Mouse (Mus musculus) liver, embryonic 16.5 days (tissue): ENCODE results near the gene Ttc27. TPM values are rescaled to one million over a fixed set of nuclear protein-coding genes. Genes with fewer than 3 reads are reported as not detected.

Source experiments
- ATAC-seq: fragments of 200-750 bp; cut with Nextera tagmentation; 2 replicates; pipeline ENCODE4 v1.8.0; 2017; ENCODE audit warnings: low read depth, mild to moderate bottlenecking, moderate number of reproducible peaks, moderate library complexity
- H3K27ac ChIP-seq: fragments of 300-500 bp; sonication (generic); 2 replicates; pipeline ENCODE4 v1.5.1; 2014; ENCODE audit warnings: mild to moderate bottlenecking, low read length
- H3K27me3 ChIP-seq: fragments of 300-500 bp; sonication (generic); 2 replicates; pipeline ENCODE4 v1.6.1; 2014; ENCODE audit warnings: low read depth, low read length, mixed read lengths; ENCODE audit not compliant: control insufficient read depth, insufficient read depth
- H3K36me3 ChIP-seq: fragments of 300-500 bp; sonication (generic); 2 replicates; pipeline ENCODE4 v1.6.1; 2014; ENCODE audit warnings: mild to moderate bottlenecking; ENCODE audit not compliant: control insufficient read depth, insufficient read depth
- H3K4me1 ChIP-seq: fragments of 300-500 bp; sonication (generic); 2 replicates; pipeline ENCODE4 v1.6.1; 2014; ENCODE audit warnings: low read depth, low read length, mixed read lengths; ENCODE audit not compliant: control insufficient read depth
- H3K4me2 ChIP-seq: fragments of 300-500 bp; sonication (generic); 2 replicates; pipeline ENCODE4 v1.6.1; 2014; ENCODE audit warnings: low read depth, low read length, mixed read lengths
- H3K4me3 ChIP-seq: fragments of 300-500 bp; sonication (generic); 2 replicates; pipeline ENCODE4 v1.5.1; 2014; ENCODE audit warnings: low read depth, mild to moderate bottlenecking, low read length
- H3K9ac ChIP-seq: fragments of 300-500 bp; sonication (generic); 2 replicates; pipeline ENCODE4 v1.6.1; 2014; ENCODE audit warnings: low read depth, low read length
- H3K9me3 ChIP-seq: fragments of 300-500 bp; sonication (generic); replicated peaks from 2 replicates; pipeline ENCODE4 v1.6.1; 2016; ENCODE audit warnings: low read length; ENCODE audit not compliant: control insufficient read depth
- WGBS: fragments of 180-500 bp; shearing (Covaris S2); extraction: QIAGEN DNeasy Blood & Tissue Kit; methylation state at CpG from one replicate; pipeline ENCODE4 v1.1.7; 2014; ENCODE audit not compliant: insufficient replicate concordance; 5-methylcytosine and 5-hydroxymethylcytosine counted together
- polyA plus RNA-seq: library from polyadenylated mRNA; unstranded; fragments of >200 nt; fragmentation: Nextera tagmentation; extraction: Ambion mirVana; gene quantifications from 2 replicates; pipeline ENCODE4 v1.2.1, GENCODE M21; 2015

Gene Ttc27
- polyA plus RNA-seq, 1 experiment from 2014 or later = 10.7 TPM

DNA sequence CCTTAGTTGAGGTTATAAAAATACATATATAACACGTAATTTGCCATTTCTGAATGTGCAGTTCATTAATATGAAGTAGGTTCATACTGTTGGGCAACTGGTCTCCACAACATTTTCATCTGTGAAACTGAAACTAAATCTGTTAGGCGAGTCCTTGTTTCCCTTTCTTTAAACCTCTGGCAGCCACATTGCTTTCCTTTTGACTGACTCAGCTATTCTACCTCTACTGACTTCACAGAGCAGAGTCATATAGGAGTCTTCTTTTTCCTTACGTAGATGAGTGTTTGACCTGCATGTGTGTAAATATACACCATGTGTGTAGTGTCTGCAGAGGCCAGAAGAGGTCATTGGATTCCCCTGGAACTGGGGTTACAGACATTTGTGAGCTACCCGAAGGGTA, 85.2 kb downstream of the Ttc27 start:
- no peaks in the 10 kb centered on the region for H3K9me3 ChIP-seq
- no peak overlapping the region for H3K27ac ChIP-seq
- no peak overlapping the region for H3K9ac ChIP-seq
- H3K4me2 ChIP-seq = no peak overlapping the region
- peaks cover 2% of the 10 kb centered on the region; the same call in 1 of the 2 replicates for H3K4me1 ChIP-seq
- 66% methylated on average over 4 of the region's 4 CpGs for WGBS
- no peak overlapping the region for H3K4me3 ChIP-seq
- H3K36me3 ChIP-seq = no peaks in the 10 kb centered on the region
- ATAC-seq = no peak
- no peaks in the 10 kb centered on the region for H3K27me3 ChIP-seq

DNA sequence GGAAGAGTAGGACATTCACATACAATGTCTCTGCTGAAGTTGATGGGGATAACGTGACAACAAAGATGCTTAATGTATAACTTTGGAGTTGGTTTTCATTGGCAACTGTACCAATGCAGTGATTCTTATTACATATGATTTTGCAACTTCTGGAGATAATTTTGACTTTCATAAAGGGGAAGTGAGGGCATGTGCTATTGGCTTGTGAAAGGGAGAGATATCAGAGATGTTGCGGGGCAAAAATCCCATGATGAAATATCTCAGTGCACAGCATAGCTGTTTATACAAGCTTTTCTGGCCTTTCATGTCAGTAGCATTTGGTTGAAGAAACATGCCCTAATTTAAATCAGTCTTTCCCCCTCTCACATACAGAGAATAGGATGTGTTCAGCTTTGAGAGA, 86.3 kb downstream of the Ttc27 start:
- H3K4me1 ChIP-seq = peaks cover 2% of the 10 kb centered on the region; the same call in 1 of the 2 replicates
- H3K27ac ChIP-seq = no peak overlapping the region
- ATAC-seq = no peak
- H3K27me3 ChIP-seq = no peaks in the 10 kb centered on the region
- H3K9ac ChIP-seq = no peak overlapping the region
- H3K36me3 ChIP-seq = no peaks in the 10 kb centered on the region
- H3K9me3 ChIP-seq = no peaks in the 10 kb centered on the region
- no peak overlapping the region for H3K4me3 ChIP-seq
- H3K4me2 ChIP-seq = no peak overlapping the region
- WGBS = 76% methylated on average over 2 of the region's 2 CpGs

DNA sequence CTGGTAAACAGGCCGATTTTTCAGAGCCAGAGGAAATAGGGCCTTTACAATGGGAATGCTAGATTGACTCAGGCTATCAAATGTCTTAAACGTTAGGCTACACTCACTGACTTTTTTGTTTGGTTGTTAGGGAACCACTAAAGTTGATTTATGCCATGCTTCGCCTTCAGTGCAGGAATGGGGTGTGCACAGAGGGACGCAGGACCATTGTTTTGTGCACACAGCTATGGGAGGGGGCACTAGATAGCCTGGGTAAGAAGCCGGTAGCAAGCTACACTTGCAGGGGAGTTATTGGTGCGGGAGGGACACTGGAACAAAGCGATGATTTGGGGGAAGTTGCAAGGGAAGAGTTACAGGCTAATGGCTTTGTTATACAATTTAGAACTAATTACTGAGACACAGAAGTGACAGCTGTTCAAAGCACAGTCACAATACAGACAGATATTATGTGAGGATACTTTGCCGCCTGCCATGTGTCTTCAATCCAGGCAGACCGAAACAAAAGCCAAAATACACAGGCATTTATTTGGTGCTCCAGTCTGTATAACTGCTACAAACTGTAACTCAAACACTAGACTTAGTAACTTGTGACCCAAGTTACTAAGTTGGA, 86.9 kb downstream of the Ttc27 start:
- 70% methylated on average over 9 of the region's 9 CpGs for WGBS
- Histone ChIP-seq H3K4me3 (no peak overlapping the region), H3K27ac (no peak overlapping the region), H3K9ac (no peak overlapping the region), H3K4me2 (no peak overlapping the region), H3K36me3 (no peaks in the 10 kb centered on the region), H3K9me3 (no peaks in the 10 kb centered on the region), H3K27me3 (no peaks in the 10 kb centered on the region), H3K4me1 (peaks cover 2% of the 10 kb centered on the region; the same call in 1 of the 2 replicates)
- no peak for ATAC-seq

DNA sequence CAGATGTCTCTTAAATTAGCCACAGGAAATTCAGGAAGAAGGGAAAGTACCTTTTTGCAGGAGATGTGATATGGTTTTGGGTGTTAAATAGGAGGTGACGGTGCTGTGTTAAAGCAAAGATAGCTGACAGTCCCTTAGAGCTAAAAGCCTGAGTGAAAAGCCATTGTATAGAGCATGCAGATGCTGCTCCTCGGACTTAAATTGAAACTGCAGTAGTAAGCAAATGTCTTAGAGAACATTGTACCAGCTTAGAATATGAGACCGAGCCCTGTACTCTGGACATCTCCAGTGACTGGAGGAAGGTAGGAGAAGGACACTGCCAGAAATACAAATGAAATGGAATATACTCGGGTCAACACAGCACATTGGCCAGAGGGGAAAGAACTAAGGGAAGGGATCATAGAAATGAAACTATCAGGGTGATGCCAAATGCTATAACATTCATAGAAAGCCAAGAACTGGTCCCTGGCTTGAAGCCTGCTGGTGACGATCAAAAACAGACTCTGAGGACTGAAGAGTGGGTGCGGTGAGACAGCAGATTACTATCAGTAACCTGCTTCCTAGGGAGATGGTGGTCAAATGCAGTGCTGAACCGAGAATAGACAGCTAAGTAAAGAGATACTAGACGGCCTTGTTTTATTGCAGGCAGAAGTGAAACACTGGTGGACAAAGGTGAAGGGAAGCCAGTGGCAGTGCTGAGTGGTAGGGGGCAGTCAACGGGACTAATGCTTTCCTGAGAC, 90.1 kb downstream of the Ttc27 start:
- Histone ChIP-seq H3K27me3 (no peaks in the 10 kb centered on the region), H3K9me3 (no peaks in the 10 kb centered on the region), H3K4me2 (no peak overlapping the region), H3K4me3 (no peak overlapping the region), H3K36me3 (no peaks in the 10 kb centered on the region), H3K9ac (no peak overlapping the region), H3K4me1 (peaks cover 2% of the 10 kb centered on the region; the same call in 1 of the 2 replicates), H3K27ac (no peak overlapping the region)
- no peak for ATAC-seq
- WGBS = 39% methylated on average over 9 of the region's 9 CpGs

DNA sequence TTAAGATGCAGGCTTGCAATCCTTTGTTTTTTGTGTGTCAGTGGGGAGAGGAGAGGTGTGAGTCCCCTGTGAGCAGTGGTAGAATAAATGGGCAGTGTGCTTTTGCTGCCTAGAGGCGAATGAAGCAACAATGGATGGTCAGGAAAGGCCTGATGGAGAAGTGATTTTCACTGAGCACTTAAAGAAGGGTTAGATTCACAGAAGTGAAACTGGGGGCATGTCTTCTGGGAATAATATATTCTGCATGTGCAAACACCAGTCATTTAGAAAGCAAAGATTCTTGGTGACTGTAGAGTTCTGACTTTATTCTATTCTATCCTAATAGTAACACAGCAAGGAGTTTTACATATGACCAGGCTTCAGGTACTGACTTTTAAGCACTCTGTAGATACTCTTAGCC, 90.8 kb downstream of the Ttc27 start:
- no peak overlapping the region for H3K9ac ChIP-seq
- WGBS = 65% methylated on average over 1 of the region's 1 CpGs
- no peak overlapping the region for H3K4me3 ChIP-seq
- H3K27me3 ChIP-seq = no peaks in the 10 kb centered on the region
- H3K9me3 ChIP-seq = no peaks in the 10 kb centered on the region
- ATAC-seq = no peak
- H3K4me1 ChIP-seq = peaks cover 2% of the 10 kb centered on the region; the same call in 1 of the 2 replicates
- no peak overlapping the region for H3K4me2 ChIP-seq
- no peaks in the 10 kb centered on the region for H3K36me3 ChIP-seq
- H3K27ac ChIP-seq = no peak overlapping the region

DNA sequence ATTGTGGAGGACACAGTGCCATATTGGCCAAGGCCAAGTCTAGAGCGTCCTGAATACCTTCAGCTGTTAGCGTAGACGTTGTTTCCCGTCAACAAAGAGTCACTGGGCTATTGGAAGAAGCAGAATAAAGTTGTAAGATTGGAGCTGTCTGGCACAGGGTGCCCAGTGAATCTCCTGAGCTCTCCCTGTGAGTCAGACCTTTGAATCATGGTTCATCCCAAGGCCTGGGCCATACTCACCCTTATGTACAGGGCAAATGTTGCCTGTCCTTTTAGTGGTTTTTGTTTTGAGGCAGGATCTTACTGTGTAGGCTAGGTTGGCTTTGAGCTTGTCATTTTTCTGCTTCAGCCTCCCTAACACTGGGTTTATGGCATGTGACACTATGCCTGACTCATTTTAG, 91.4 kb downstream of the Ttc27 start:
- Histone ChIP-seq H3K27ac (no peak overlapping the region), H3K9ac (no peak overlapping the region), H3K4me2 (no peak overlapping the region), H3K9me3 (no peaks in the 10 kb centered on the region), H3K4me1 (peaks cover 2% of the 10 kb centered on the region; the same call in 1 of the 2 replicates), H3K27me3 (no peaks in the 10 kb centered on the region), H3K36me3 (no peaks in the 10 kb centered on the region), H3K4me3 (no peak overlapping the region)
- WGBS = 72% methylated on average over 4 of the region's 4 CpGs
- no peak for ATAC-seq

- no peak overlapping the region for H3K9ac ChIP-seq
- no peaks in the 10 kb centered on the region for H3K36me3 ChIP-seq
- H3K27me3 ChIP-seq = no peaks in the 10 kb centered on the region
- no peak overlapping the region for H3K4me2 ChIP-seq
- H3K9me3 ChIP-seq = no peaks in the 10 kb centered on the region
- peaks cover 2% of the 10 kb centered on the region; the same call in 1 of the 2 replicates for H3K4me1 ChIP-seq
- WGBS = 59% methylated on average over 3 of the region's 3 CpGs
- H3K27ac ChIP-seq = no peak overlapping the region
- no peak overlapping the region for H3K4me3 ChIP-seq
- ATAC-seq = no peak
Measured at GRCm38 (mm10) chr17:74810892-74811625, 93.5 kb downstream of the Ttc27 start.

DNA sequence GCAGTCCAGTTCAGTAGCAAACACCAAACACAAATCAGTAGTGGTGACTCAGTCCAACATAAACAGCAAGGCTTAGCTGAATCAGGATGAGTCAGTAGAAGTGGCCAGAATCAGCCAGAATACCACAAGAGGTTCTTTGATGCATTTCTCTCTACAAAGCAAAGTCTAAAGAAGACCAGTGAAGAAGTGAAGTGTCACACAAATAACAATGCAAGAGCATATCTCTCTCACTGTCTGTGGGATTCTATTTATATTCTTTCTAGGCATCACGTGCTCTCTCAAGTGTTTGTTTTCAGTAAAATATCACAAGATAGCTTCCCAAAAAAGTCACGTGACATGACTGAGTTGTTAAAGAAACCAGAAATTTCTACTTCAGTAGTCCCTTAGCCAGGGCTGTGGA, 102.2 kb downstream of the Ttc27 start:
- WGBS = 58% methylated on average over 2 of the region's 2 CpGs
- H3K27me3 ChIP-seq = no peaks in the 10 kb centered on the region
- no peaks in the 10 kb centered on the region for H3K36me3 ChIP-seq
- no peaks in the 10 kb centered on the region for H3K4me1 ChIP-seq
- H3K9ac ChIP-seq = no peak overlapping the region
- H3K4me3 ChIP-seq = no peak overlapping the region
- H3K4me2 ChIP-seq = no peak overlapping the region
- ATAC-seq = no peak
- no peaks in the 10 kb centered on the region for H3K9me3 ChIP-seq
- H3K27ac ChIP-seq = no peak overlapping the region

DNA sequence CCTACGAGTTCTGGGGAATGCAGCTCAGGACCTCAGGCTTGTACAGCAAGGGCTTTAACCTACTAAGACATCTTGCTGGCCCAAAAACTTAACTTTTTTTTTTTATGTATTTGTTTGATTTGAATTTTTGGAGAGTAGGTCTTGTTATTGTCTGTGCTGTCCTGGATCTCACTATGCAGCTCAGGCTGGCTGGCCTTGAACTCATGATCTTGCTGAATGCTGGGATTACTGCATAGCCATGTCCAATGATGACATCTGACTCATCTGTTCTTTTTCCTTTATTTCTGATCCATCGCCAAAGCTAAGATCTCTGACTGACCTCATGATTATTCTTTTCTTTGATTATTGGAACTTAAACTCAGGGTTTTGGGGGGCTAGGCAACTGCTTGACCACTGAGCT, 113.3 kb downstream of the Ttc27 start:
- Histone ChIP-seq H3K4me2 (no peak overlapping the region), H3K9me3 (no peaks in the 10 kb centered on the region), H3K9ac (no peak overlapping the region), H3K4me3 (no peak overlapping the region), H3K36me3 (no peaks in the 10 kb centered on the region), H3K27ac (no peak overlapping the region), H3K27me3 (no peaks in the 10 kb centered on the region), H3K4me1 (no peaks in the 10 kb centered on the region)
- 80% methylated on average over 2 of the region's 2 CpGs for WGBS
- no peak for ATAC-seq
